Mouse (Mus musculus): ENCODE measurements around the gene B3gnt2. TPM values are rescaled to one million over a fixed set of nuclear protein-coding genes. Genes with fewer than 3 reads are reported as not detected.

B3gnt2 gene
- polyA plus RNA-seq, 1 experiment from 2014 or later, result 4.8 TPM

- ATAC-seq (ENCODE audit: low read depth) (peak; percentile 39; the same call in 1 of the 2 replicates), DNase-seq (no peak)
- Histone ChIP-seq H3K9ac (peak overlapping the region; percentile 51), H3K4me1 (replicated peaks) (peaks cover 26% of the 10 kb centered on the region), H3K27me3 (no peaks in the 10 kb centered on the region), H3K36me3 (no peaks in the 10 kb centered on the region), H3K9me3 (replicated peaks) (no peaks in the 10 kb centered on the region), H3K4me3 (replicated peaks) (peak overlapping the region; percentile 40), H3K27ac (peak overlapping the region; percentile 57), H3K4me2 (peak overlapping the region; percentile 62)
- 20% methylated on average over 7 of the region's 7 CpGs for WGBS (ENCODE audit: insufficient replicate concordance)
These were observed 11.0 kb upstream of the B3gnt2 start for GRCm38 (mm10) chr11:22871628-22872306.

DNA sequence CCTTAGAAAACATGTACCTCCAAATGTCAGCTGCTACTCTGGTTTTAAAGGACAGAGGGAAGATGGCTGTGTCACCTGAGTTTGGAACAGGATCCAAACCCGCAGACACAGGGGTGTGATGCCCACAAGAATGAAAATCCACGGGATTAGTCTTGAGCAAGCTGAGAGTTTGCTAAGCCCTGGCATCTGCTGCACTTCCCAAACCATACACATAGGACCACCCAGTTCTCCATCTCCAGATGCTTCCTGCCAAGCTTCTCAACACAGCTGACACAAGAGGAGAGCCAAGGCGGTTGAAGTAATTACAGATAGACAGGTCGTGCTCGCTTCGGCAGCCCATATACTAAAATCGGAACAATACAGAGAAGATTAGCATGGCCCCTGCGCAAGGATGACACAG is 7.8 kb upstream of the B3gnt2 start:
- peaks cover 23% of the 10 kb centered on the region for H3K4me1 ChIP-seq (replicated peaks)
- WGBS (ENCODE audit: insufficient replicate concordance), result 73% methylated on average over 8 of the region's 8 CpGs

DNA sequence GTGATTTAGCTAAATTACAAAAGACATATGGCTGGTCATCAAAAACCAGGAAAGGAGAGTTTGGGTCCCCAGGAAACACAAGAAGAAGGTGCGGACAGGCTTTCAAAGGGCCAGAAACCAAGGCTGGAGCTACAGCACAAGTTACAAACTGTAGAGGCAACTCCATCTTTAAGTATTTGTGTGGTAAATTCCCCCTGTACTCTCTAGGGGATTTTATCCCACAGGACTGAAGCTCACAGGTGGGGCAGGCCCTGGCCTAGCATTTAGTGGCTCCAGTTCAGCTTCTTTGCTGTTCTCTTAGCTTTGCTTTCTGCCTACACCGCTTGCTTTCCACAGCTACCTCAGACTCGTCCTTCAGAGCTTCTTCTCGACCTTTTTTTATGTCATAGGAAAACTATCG is 6.9 kb upstream of the B3gnt2 start:
- Histone ChIP-seq H3K27ac (no peak overlapping the region), H3K4me3 (replicated peaks) (no peak overlapping the region), H3K9ac (no peak overlapping the region), H3K4me2 (no peak overlapping the region), H3K4me1 (replicated peaks) (peaks cover 20% of the 10 kb centered on the region), H3K9me3 (replicated peaks) (no peaks in the 10 kb centered on the region), H3K36me3 (no peaks in the 10 kb centered on the region), H3K27me3 (no peaks in the 10 kb centered on the region)
- ATAC-seq (ENCODE audit: low read depth), result no peak
- no peak for DNase-seq
- WGBS (ENCODE audit: insufficient replicate concordance), result 65% methylated on average over 5 of the region's 5 CpGs

More for the DNA sequence above, 7.8 kb upstream of the B3gnt2 start:
- Histone ChIP-seq H3K4me2 (no peak overlapping the region), H3K27ac (no peak overlapping the region), H3K36me3 (no peaks in the 10 kb centered on the region), H3K27me3 (no peaks in the 10 kb centered on the region), H3K4me3 (replicated peaks) (no peak overlapping the region), H3K9me3 (replicated peaks) (no peaks in the 10 kb centered on the region), H3K9ac (no peak overlapping the region)
- DNase-seq (no peak), ATAC-seq (ENCODE audit: low read depth) (no peak)

DNA sequence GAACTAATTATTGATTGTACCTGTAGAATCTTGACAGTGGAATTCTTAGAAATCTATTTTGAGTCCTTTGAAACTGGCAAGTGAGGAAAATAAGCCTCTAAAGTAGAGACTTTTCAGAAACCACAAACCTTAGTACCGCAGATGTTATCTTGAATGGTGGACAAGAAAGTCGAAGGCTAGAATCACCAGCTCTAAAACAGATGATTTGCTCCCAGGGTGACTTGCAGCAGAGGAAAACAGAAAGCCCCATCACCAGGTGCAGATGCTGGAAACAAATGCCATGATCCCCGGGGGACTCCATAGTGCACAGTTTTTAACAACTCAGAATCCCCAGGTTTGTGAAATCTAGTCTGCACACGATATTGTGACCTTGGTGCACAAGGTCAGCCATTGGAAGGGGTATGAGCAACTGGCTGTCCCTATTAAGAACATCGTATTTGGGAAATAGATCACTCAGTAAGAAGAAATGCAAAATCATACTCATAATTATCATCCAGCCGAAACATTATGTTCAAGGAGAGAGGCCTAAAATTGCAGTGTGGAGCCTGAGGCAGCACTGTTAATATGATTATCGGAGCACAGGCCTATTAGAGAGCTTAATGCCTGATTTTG is 5.0 kb upstream of the B3gnt2 start:
- no peak overlapping the region for H3K4me3 ChIP-seq (replicated peaks)
- H3K4me2 ChIP-seq, result no peak overlapping the region
- no peak overlapping the region for H3K9ac ChIP-seq
- no peak overlapping the region for H3K27ac ChIP-seq
- no peak for DNase-seq
- peaks cover 9% of the 10 kb centered on the region for H3K4me1 ChIP-seq (replicated peaks)
- no peak for ATAC-seq (ENCODE audit: low read depth)
- H3K27me3 ChIP-seq, result peaks cover 3% of the 10 kb centered on the region; the same call in 1 of the 2 replicates
- no peaks in the 10 kb centered on the region for H3K9me3 ChIP-seq (replicated peaks)
- WGBS (ENCODE audit: insufficient replicate concordance), result 61% methylated on average over 7 of the region's 7 CpGs
- no peaks in the 10 kb centered on the region for H3K36me3 ChIP-seq

DNA sequence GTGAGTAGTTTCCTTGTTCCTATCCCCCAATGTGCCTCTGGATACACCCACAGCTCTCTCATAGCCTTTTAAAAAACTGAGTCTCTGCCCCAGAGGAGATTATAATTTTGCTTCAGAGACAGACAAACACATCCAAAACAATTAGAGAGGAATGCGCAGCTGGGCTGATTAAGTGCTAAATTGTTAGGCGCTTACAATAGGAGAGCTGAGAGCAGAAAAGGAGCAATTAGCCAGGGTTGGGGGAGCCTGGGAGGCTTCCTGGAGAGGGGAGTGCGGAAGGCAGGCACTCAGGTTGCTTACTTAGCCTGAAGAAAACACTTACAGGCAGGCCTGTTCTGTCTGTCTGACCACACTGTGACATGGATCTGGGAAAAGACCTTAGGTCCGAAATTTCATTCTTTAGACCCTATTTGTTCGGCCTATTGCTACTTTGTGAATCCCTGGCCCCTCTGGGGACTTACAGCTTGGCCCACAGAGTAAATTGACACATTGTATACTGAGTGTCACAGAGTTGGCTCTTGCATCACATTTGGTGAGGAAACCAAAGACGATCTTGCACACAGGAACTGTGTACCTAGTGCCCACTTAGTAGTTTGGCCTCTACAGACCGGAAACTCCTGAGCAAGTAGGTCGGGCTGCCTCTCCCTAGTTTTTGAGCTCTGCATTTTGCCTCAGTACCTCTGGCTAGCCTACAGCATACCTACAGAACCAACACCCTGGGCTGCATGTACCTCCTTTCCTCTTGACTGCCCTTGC is 3.7 kb upstream of the B3gnt2 start:
- H3K4me1 ChIP-seq (replicated peaks), result peaks cover 20% of the 10 kb centered on the region
- H3K27me3 ChIP-seq, result peaks cover 3% of the 10 kb centered on the region; the same call in 1 of the 2 replicates
- no peak overlapping the region; the same call in 1 of the 2 replicates for H3K27ac ChIP-seq
- no peaks in the 10 kb centered on the region for H3K36me3 ChIP-seq
- H3K9me3 ChIP-seq (replicated peaks), result no peaks in the 10 kb centered on the region
- H3K4me2 ChIP-seq, result no peak overlapping the region
- no peak for DNase-seq
- no peak for ATAC-seq (ENCODE audit: low read depth)
- 68% methylated on average over 8 of the region's 8 CpGs for WGBS (ENCODE audit: insufficient replicate concordance)
- no peak overlapping the region for H3K4me3 ChIP-seq (replicated peaks)
- H3K9ac ChIP-seq, result no peak overlapping the region

GRCm38 (mm10) chr11:22863581-22863980 is 2.8 kb upstream of the B3gnt2 start:
- no peak for DNase-seq
- Histone ChIP-seq H3K27ac (no peak overlapping the region), H3K9me3 (replicated peaks) (no peaks in the 10 kb centered on the region), H3K4me3 (replicated peaks) (no peak overlapping the region), H3K36me3 (no peaks in the 10 kb centered on the region), H3K27me3 (peaks cover 3% of the 10 kb centered on the region; the same call in 1 of the 2 replicates), H3K4me2 (no peak overlapping the region), H3K4me1 (replicated peaks) (peaks cover 25% of the 10 kb centered on the region), H3K9ac (no peak overlapping the region)
- 66% methylated on average over 4 of the region's 4 CpGs for WGBS (ENCODE audit: insufficient replicate concordance)
- no peak for ATAC-seq (ENCODE audit: low read depth)

DNA sequence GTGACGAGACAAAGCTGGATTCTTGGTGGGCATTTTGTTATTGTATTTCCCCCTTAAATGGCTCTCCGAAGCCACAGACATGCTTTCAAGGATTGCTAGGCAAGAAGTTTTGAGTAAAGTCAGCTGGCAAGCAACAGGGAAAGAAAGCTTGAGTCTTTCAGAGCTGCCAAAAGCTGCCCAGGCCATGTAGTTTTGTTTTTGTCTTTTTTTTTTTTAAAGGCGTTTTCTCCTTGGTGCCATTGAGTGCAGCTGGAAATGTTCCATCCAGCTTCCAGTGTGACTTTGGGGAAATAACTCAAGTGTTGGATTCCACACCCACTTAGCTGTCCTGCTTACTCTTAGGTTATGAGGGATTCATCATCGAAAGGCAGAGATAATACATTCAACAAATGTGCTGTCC is 554 bp upstream of the B3gnt2 start:
- no peak overlapping the region for H3K4me3 ChIP-seq (replicated peaks)
- peaks cover 47% of the 10 kb centered on the region for H3K4me1 ChIP-seq (replicated peaks)
- 0 out of 2 replicates have a peak overlapping the region, but pooled peaks have one; percentile 11 for H3K4me2 ChIP-seq
- WGBS (ENCODE audit: insufficient replicate concordance), result 74% methylated on average over 4 of the region's 4 CpGs
- no peaks in the 10 kb centered on the region for H3K36me3 ChIP-seq
- no peak overlapping the region for H3K27ac ChIP-seq
- ATAC-seq (ENCODE audit: low read depth) (no peak), DNase-seq (no peak)
- peaks cover 7% of the 10 kb centered on the region for H3K27me3 ChIP-seq
- H3K9me3 ChIP-seq (replicated peaks), result no peaks in the 10 kb centered on the region
- no peak overlapping the region for H3K9ac ChIP-seq

- H3K27ac ChIP-seq, result peak overlapping the region; percentile 81
- under 1% methylated on average over 55 of the region's 55 CpGs for WGBS (ENCODE audit: insufficient replicate concordance)
These were observed 977 bp downstream of the B3gnt2 start for GRCm38 (mm10) chr11:22859633-22860334.

DNA sequence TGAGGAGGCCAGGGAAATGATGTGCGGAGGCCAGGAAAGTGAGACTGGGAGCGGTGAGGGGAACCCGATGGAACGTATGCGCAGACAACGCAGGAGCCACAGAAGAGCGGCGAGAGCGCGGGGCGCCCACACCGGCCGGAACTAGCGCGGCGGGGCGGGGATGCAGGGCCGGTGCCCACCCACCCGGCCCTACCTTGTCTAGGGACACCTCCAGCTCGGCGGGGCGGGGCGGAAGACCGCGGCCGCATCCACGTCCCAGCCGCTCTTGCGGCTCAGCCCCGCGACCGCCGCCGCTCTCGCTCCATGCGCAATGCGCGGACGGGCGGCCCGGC is 1.5 kb downstream of the B3gnt2 start:
- H3K4me2 ChIP-seq, result peak overlapping the region; percentile 97
- peak; percentile 75 for ATAC-seq (ENCODE audit: low read depth)
- peak overlapping the region; percentile 86 for H3K9ac ChIP-seq
- peaks cover 60% of the 10 kb centered on the region for H3K4me1 ChIP-seq (replicated peaks)
- H3K27ac ChIP-seq, result peak overlapping the region; percentile 80
- no peak for DNase-seq
- H3K9me3 ChIP-seq (replicated peaks), result no peaks in the 10 kb centered on the region
- WGBS (ENCODE audit: insufficient replicate concordance), result under 1% methylated on average over 39 of the region's 41 CpGs
- H3K4me3 ChIP-seq (replicated peaks), result peak overlapping the region; percentile 82
- H3K36me3 ChIP-seq, result no peaks in the 10 kb centered on the region
- peaks cover 7% of the 10 kb centered on the region for H3K27me3 ChIP-seq

More at GRCm38 (mm10) chr11:22859633-22860334, 977 bp downstream of the B3gnt2 start:
- peaks cover 7% of the 10 kb centered on the region for H3K27me3 ChIP-seq
- peak overlapping the region; percentile 97 for H3K4me2 ChIP-seq
- no peaks in the 10 kb centered on the region for H3K36me3 ChIP-seq
- DNase-seq (peak; percentile 71), ATAC-seq (ENCODE audit: low read depth) (peak; percentile 89)
- H3K4me1 ChIP-seq (replicated peaks), result peaks cover 59% of the 10 kb centered on the region
- no peaks in the 10 kb centered on the region for H3K9me3 ChIP-seq (replicated peaks)
- peak overlapping the region; percentile 82 for H3K4me3 ChIP-seq (replicated peaks)
- H3K9ac ChIP-seq, result peak overlapping the region; percentile 86

DNA sequence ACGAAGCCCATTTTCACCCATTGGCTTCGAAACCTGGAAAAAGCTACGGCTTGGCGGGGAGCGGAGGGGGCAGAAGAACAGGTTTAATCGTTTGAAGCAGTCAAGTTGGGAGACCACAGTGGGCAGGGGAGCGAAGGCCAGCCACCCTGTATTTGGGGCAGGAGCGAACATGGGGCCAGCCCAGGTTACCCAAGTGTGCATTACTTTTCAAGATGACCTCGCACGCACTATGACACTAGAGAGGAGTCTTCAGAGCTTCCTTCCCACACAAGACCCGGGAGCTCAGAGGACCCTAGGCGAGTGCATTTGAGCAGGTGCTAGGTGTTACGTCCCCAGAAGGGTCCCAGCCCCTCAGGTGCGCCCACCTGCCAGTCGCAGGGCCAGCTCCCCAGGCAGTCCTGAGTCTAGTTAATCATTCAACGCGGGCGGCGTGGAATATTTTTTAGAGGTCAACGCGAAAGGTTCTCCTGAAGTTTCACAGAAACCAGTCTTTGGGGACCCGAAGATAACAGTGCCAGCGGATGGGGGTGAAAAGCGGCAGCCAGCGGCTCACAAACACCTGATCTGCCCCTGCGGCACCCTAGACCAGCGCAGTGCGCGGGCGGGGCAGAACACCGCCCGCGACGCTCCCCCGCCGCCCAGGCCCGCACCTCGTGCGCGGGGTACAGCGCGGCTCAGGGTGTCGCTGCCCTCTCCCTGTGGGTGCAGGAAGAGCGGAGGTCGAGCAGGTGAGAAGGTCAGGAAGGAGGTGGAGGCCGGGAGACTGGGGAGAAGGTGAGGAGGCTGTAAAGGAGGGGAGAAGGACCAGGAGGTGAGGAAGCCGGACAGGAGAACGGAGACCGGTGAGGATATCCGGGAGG is 2.1 kb downstream of the B3gnt2 start:
- Histone ChIP-seq H3K4me3 (replicated peaks) (peak overlapping the region; percentile 82), H3K9ac (peak overlapping the region; percentile 86), H3K27ac (peak overlapping the region; percentile 80), H3K4me1 (replicated peaks) (peaks cover 65% of the 10 kb centered on the region), H3K4me2 (peak overlapping the region; percentile 97), H3K27me3 (peaks cover 7% of the 10 kb centered on the region), H3K36me3 (no peaks in the 10 kb centered on the region), H3K9me3 (replicated peaks) (no peaks in the 10 kb centered on the region)
- under 1% methylated on average over 50 of the region's 50 CpGs for WGBS (ENCODE audit: insufficient replicate concordance)
- ATAC-seq (ENCODE audit: low read depth) (peak; percentile 54), DNase-seq (no peak)
